Mouse (Mus musculus) lung, postnatal 0 days (tissue): Measurements from ENCODE around the gene Tnp2.

Source experiments
- CTCF ChIP-seq: IDR thresholded peaks from 2 replicates; pipeline ENCODE4 v1.5.1; 2016; ENCODE audit warnings: antibody characterized with exemption, mild to moderate bottlenecking
- EP300 ChIP-seq: IDR thresholded peaks from 2 replicates; pipeline ENCODE4 v1.6.1; 2016; ENCODE audit warnings: antibody characterized with exemption, mild to moderate bottlenecking, control low read depth

DNA sequence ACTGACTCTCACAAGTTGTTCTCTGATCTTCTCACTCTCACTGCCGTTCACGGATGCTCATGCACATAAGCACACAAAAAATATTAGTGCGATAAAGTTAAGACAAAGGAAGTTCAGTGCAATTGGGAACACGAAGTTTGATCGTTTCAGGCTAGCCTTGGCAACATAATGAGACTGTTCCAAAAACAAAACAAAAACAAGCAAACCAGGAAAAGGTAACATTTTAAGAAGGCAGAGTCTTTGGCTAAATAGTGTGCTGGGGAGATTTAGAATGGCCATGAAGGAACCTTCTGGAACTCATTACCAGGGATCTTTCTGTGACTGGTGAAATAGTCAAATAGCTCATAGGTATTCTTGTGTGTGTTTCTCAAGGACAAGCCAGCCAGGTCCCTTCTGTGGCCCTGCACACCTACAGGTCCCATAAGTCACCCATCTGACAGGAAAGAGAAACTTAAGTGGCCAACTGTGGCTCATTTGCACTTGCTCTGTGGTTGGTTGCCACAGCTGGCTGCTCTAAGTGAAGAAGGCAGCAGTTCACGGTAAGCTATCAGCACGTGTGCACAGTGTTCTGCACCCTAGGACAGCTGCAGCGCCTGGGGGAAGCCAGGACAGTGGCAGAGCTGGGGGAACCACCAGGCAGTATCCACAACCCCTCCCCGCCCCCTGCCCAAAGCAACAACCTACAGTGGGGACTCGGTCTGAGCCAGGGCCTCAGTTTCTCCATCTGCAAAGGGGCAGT, 17.5 kb upstream of the Tnp2 start, which contains the start of gene Prm1:
- no peak for TF ChIP-seq CTCF
- TF ChIP-seq EP300, result no peak
